Mouse (Mus musculus) lung, postnatal 0 days (tissue): ENCODE measurements at regions not wholly inside any gene's neighbourhood (a gene's known extent, or its start where the extent isn't known, plus 50 kb on each side); places are given as distances from the start of the nearest gene placed in this dataset.

Experiments
- CTCF ChIP-seq: IDR thresholded peaks from 2 replicates; pipeline ENCODE4 v1.5.1; 2016; ENCODE audit warnings: antibody characterized with exemption, mild to moderate bottlenecking
- EP300 ChIP-seq: IDR thresholded peaks from 2 replicates; pipeline ENCODE4 v1.6.1; 2016; ENCODE audit warnings: antibody characterized with exemption, mild to moderate bottlenecking, control low read depth

GRCm38 (mm10) chr14:123116337-123116736 is 132.5 kb upstream of the Tmtc4 start:
- TF ChIP-seq CTCF, result no peak
- no peak for TF ChIP-seq EP300
